Mouse (Mus musculus): ENCODE data around the gene Wnt16. TPM values are rescaled to one million over a fixed set of nuclear protein-coding genes. Genes with fewer than 3 reads are reported as not detected.

Gene Wnt16
- polyA plus RNA-seq, 1 experiment from 2014 or later, result 0.27 TPM

DNA sequence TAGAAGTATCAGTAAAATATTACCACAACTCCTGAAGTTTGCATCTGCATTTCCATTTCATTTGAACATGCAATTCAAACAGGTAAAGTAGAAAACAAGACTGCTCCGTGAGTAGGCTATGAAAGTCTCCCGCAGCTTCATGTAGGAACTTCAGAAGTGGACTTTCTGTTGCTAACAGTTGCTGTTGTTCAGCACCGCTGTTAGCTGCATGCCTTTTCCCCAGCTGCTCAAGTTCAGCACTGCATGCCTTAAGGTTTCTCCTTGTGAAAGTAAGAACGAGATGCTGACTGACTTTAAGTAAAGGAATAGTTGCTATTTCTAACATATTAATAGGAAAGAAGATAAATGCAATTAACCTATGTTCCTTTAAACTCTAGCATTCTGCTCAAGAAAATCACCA is 4.0 kb downstream of the Wnt16 start:
- Histone ChIP-seq H3K9me3 (ENCODE audit: control insufficient read depth, low read length) (no peaks in the 10 kb centered on the region), H3K27ac (ENCODE audit: low read depth, low read length) (no peak overlapping the region), H3K27me3 (ENCODE audit: control insufficient read depth, insufficient read depth, low read length) (peaks cover 20% of the 10 kb centered on the region), H3K4me1 (replicated peaks; ENCODE audit: control insufficient read depth, insufficient read depth, low read length) (peaks cover 9% of the 10 kb centered on the region; the same call in 1 of the 2 replicates), H3K9ac (ENCODE audit: low read length) (no peak overlapping the region), H3K4me2 (ENCODE audit: low read depth, low read length, severe bottlenecking) (no peak overlapping the region), H3K4me3 (ENCODE audit: low read depth, low read length) (no peak overlapping the region), H3K36me3 (ENCODE audit: control insufficient read depth, insufficient read depth, low read length) (no peaks in the 10 kb centered on the region)
- WGBS, result 47% methylated on average over 4 of the region's 4 CpGs
- ATAC-seq (replicated peaks; ENCODE audit: low FRiP score) (no peak), DNase-seq (ENCODE audit: low spot score) (no peak)

DNA sequence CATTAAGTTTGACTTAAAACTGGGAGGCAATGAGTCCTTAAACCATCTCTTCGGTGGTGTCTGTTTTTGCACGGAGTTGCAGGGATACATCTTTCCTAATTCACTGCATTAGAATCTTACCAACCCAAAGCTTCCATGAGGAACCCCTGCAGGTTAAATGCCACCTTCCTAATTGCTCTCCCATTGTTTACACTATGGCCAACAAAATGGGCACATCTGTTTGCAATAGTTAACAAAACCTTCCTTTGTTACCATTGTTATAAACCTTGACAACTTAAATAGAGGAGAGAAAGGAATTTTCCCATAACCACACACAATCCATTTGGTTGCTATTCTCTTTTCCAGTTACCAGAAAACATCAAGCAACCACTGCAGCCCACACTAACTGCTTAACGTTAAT is 5.9 kb downstream of the Wnt16 start:
- H3K27ac ChIP-seq (ENCODE audit: low read depth, low read length), result no peak overlapping the region
- no peaks in the 10 kb centered on the region for H3K36me3 ChIP-seq (ENCODE audit: control insufficient read depth, insufficient read depth, low read length)
- WGBS, result 18% methylated on average over 3 of the region's 3 CpGs
- ATAC-seq (replicated peaks; ENCODE audit: low FRiP score), result no peak
- no peak for DNase-seq (ENCODE audit: low spot score)
- H3K9me3 ChIP-seq (ENCODE audit: control insufficient read depth, low read length), result no peaks in the 10 kb centered on the region
- no peak overlapping the region for H3K4me3 ChIP-seq (ENCODE audit: low read depth, low read length)
- H3K4me2 ChIP-seq (ENCODE audit: low read depth, low read length, severe bottlenecking), result no peak overlapping the region
- peaks cover 3% of the 10 kb centered on the region; the same call in 1 of the 2 replicates for H3K4me1 ChIP-seq (replicated peaks; ENCODE audit: control insufficient read depth, insufficient read depth, low read length)
- peaks cover 9% of the 10 kb centered on the region for H3K27me3 ChIP-seq (ENCODE audit: control insufficient read depth, insufficient read depth, low read length)
- H3K9ac ChIP-seq (ENCODE audit: low read length), result no peak overlapping the region

DNA sequence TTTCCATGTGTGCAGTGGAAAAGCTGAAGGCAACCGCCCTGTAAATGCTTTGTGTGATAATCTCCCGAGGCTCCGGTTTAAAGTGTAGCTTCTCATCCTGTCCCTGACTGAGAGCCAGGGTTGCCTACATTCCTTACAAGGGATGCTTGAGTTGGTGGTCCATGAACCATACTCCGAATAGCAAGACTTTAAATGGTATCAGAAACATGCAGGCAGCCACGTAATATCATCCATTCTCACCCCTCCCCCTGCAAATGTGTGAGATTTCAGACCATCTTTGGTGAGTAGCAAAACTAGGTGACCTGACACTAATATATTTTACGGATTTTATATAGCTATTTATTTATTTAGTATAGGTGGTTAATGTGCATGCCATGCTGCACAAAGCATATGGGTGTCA is 9.0 kb downstream of the Wnt16 start:
- H3K36me3 ChIP-seq (ENCODE audit: control insufficient read depth, insufficient read depth, low read length), result no peaks in the 10 kb centered on the region
- no peak for DNase-seq (ENCODE audit: low spot score)
- ATAC-seq (replicated peaks; ENCODE audit: low FRiP score), result no peak
- no peak overlapping the region for H3K4me2 ChIP-seq (ENCODE audit: low read depth, low read length, severe bottlenecking)
- H3K27me3 ChIP-seq (ENCODE audit: control insufficient read depth, insufficient read depth, low read length), result no peaks in the 10 kb centered on the region; the same call in 1 of the 2 replicates
- H3K9me3 ChIP-seq (ENCODE audit: control insufficient read depth, low read length), result no peaks in the 10 kb centered on the region
- 86% methylated on average over 6 of the region's 6 CpGs for WGBS
- no peak overlapping the region for H3K27ac ChIP-seq (ENCODE audit: low read depth, low read length)
- H3K4me1 ChIP-seq (replicated peaks; ENCODE audit: control insufficient read depth, insufficient read depth, low read length), result no peaks in the 10 kb centered on the region
- no peak overlapping the region for H3K9ac ChIP-seq (ENCODE audit: low read length)
- no peak overlapping the region for H3K4me3 ChIP-seq (ENCODE audit: low read depth, low read length)

GRCm38 (mm10) chr6:22298059-22298458 is 10.0 kb downstream of the Wnt16 start:
- no peak overlapping the region for H3K27ac ChIP-seq (ENCODE audit: low read depth, low read length)
- H3K4me2 ChIP-seq (ENCODE audit: low read depth, low read length, severe bottlenecking), result no peak overlapping the region
- H3K36me3 ChIP-seq (ENCODE audit: control insufficient read depth, insufficient read depth, low read length), result no peaks in the 10 kb centered on the region
- DNase-seq (ENCODE audit: low spot score) (no peak), ATAC-seq (replicated peaks; ENCODE audit: low FRiP score) (no peak)
- H3K4me3 ChIP-seq (ENCODE audit: low read depth, low read length), result no peak overlapping the region
- 65% methylated on average over 14 of the region's 14 CpGs for whole genome bisulfite sequencing
- H3K9ac ChIP-seq (ENCODE audit: low read length), result no peak overlapping the region
- no peaks in the 10 kb centered on the region for H3K4me1 ChIP-seq (replicated peaks; ENCODE audit: control insufficient read depth, insufficient read depth, low read length)
- no peaks in the 10 kb centered on the region for H3K9me3 ChIP-seq (ENCODE audit: control insufficient read depth, low read length)
- no peaks in the 10 kb centered on the region; the same call in 1 of the 2 replicates for H3K27me3 ChIP-seq (ENCODE audit: control insufficient read depth, insufficient read depth, low read length)

DNA sequence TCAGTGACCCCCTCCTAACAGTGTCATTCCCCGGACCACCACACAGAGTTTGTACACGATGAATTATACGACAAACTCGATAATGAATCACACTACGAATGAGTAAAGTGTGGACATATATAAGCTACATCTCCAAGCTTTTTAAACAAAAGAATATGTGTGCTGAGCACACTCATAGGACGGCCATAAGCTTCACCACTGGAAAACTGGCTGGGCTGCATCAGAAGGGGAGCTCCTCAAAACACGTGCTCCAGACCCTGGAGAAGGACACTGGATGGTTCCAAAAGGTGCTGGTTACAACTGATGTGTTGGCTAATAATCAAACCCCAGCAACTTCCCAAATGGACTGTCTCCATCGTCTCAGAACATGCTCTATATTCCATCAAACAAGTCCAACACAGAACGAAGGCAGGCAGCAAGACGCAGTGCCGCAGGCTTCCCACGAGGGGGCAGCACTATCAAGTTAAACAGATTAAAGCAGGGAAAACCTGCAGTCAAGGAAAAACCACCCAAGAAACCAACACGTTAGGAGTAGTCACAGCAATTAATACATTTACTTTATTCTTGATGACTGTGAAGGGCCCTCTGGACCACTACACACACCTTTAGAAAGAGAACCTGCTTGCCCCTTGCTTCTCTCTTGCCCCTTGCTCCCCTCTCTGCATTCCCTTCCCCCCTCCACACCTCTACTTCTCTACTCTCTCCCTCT is 37.5 kb downstream of the Wnt16 start:
- H3K4me3 ChIP-seq (ENCODE audit: low read depth, low read length), result no peak overlapping the region

GRCm38 (mm10) chr6:22326289-22326688 is 38.3 kb downstream of the Wnt16 start:
- DNase-seq (ENCODE audit: low spot score), result no peak
- H3K9ac ChIP-seq (ENCODE audit: low read length), result no peak overlapping the region

More for the DNA sequence above, 37.5 kb downstream of the Wnt16 start:
- DNase-seq (ENCODE audit: low spot score) (peak; percentile 82), ATAC-seq (replicated peaks; ENCODE audit: low FRiP score) (peak; percentile 60; the same call in 1 of the 2 replicates)
- no peak overlapping the region for H3K27ac ChIP-seq (ENCODE audit: low read depth, low read length)
- H3K4me2 ChIP-seq (ENCODE audit: low read depth, low read length, severe bottlenecking), result no peak overlapping the region
- H3K27me3 ChIP-seq (ENCODE audit: control insufficient read depth, insufficient read depth, low read length), result no peaks in the 10 kb centered on the region
- WGBS, result 55% methylated on average over 13 of the region's 13 CpGs
- H3K36me3 ChIP-seq (ENCODE audit: control insufficient read depth, insufficient read depth, low read length), result no peaks in the 10 kb centered on the region
- H3K4me1 ChIP-seq (replicated peaks; ENCODE audit: control insufficient read depth, insufficient read depth, low read length), result no peaks in the 10 kb centered on the region
- no peak overlapping the region for H3K9ac ChIP-seq (ENCODE audit: low read length)
- H3K9me3 ChIP-seq (ENCODE audit: control insufficient read depth, low read length), result no peaks in the 10 kb centered on the region

GRCm38 (mm10) chr6:22327091-22327490 is 39.1 kb downstream of the Wnt16 start:
- no peak for DNase-seq (ENCODE audit: low spot score)
- no peak overlapping the region for H3K4me3 ChIP-seq (ENCODE audit: low read depth, low read length)
- WGBS, result 90% methylated on average over 4 of the region's 4 CpGs

More at GRCm38 (mm10) chr6:22326289-22326688, 38.3 kb downstream of the Wnt16 start:
- Histone ChIP-seq H3K9me3 (ENCODE audit: control insufficient read depth, low read length) (no peaks in the 10 kb centered on the region), H3K27me3 (ENCODE audit: control insufficient read depth, insufficient read depth, low read length) (no peaks in the 10 kb centered on the region), H3K4me1 (replicated peaks; ENCODE audit: control insufficient read depth, insufficient read depth, low read length) (no peaks in the 10 kb centered on the region), H3K27ac (ENCODE audit: low read depth, low read length) (no peak overlapping the region), H3K4me3 (ENCODE audit: low read depth, low read length) (no peak overlapping the region), H3K4me2 (ENCODE audit: low read depth, low read length, severe bottlenecking) (no peak overlapping the region), H3K36me3 (ENCODE audit: control insufficient read depth, insufficient read depth, low read length) (no peaks in the 10 kb centered on the region)
- ATAC-seq (replicated peaks; ENCODE audit: low FRiP score), result no peak
- WGBS, result 84% methylated on average over 4 of the region's 4 CpGs

GRCm38 (mm10) chr6:22327931-22328330 is 39.9 kb downstream of the Wnt16 start:
- no peak overlapping the region for H3K9ac ChIP-seq (ENCODE audit: low read length)
- 82% methylated on average over 8 of the region's 8 CpGs for WGBS
- no peak overlapping the region for H3K27ac ChIP-seq (ENCODE audit: low read depth, low read length)
- no peaks in the 10 kb centered on the region for H3K36me3 ChIP-seq (ENCODE audit: control insufficient read depth, insufficient read depth, low read length)
- ATAC-seq (replicated peaks; ENCODE audit: low FRiP score), result no peak
- H3K4me2 ChIP-seq (ENCODE audit: low read depth, low read length, severe bottlenecking), result no peak overlapping the region
- no peaks in the 10 kb centered on the region for H3K4me1 ChIP-seq (replicated peaks; ENCODE audit: control insufficient read depth, insufficient read depth, low read length)
- no peak for DNase-seq (ENCODE audit: low spot score)
- no peaks in the 10 kb centered on the region for H3K9me3 ChIP-seq (ENCODE audit: control insufficient read depth, low read length)
- H3K27me3 ChIP-seq (ENCODE audit: control insufficient read depth, insufficient read depth, low read length), result no peaks in the 10 kb centered on the region
- no peak overlapping the region for H3K4me3 ChIP-seq (ENCODE audit: low read depth, low read length)

More at GRCm38 (mm10) chr6:22327091-22327490, 39.1 kb downstream of the Wnt16 start:
- H3K27me3 ChIP-seq (ENCODE audit: control insufficient read depth, insufficient read depth, low read length), result no peaks in the 10 kb centered on the region
- no peak for ATAC-seq (replicated peaks; ENCODE audit: low FRiP score)
- no peaks in the 10 kb centered on the region for H3K36me3 ChIP-seq (ENCODE audit: control insufficient read depth, insufficient read depth, low read length)
- no peaks in the 10 kb centered on the region for H3K9me3 ChIP-seq (ENCODE audit: control insufficient read depth, low read length)
- no peaks in the 10 kb centered on the region for H3K4me1 ChIP-seq (replicated peaks; ENCODE audit: control insufficient read depth, insufficient read depth, low read length)
- H3K27ac ChIP-seq (ENCODE audit: low read depth, low read length), result no peak overlapping the region
- H3K4me2 ChIP-seq (ENCODE audit: low read depth, low read length, severe bottlenecking), result no peak overlapping the region
- no peak overlapping the region for H3K9ac ChIP-seq (ENCODE audit: low read length)

Measured in forebrain, embryonic 11.5 days (tissue).